ENCODE assay signal across 1 mouse cellular context in the genomic region with DNA sequence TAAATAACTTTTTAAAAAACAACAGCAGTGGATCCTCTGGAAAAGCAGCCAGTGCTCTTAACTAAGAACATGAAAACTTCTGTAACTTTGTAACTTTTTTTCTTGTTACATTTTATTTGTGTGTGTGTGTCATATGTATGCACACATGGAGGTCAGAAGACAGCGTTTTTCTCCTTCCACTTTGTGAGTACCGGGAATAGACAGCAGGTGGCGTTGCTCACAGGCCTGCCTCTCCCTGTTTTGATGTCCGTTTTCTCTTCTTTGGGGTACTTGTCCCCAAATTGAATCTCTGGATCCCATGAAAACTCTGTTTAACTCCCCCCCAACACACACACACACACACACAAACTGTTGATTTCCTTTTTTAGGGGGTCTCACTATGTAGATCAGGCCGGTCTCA.
A peak's percentile ranks its signal among the peaks of the same experiment; 100 is the strongest.
TF ChIP-seq lines count a peak whose summit lies in the region.

No protein-coding gene starts in this region.

TF ChIP-seq in MEL, 35 proteins besides CTCF, POLR2A, EP300 and RAD21 (continued from another document):
- peak; percentile 39; the same call in 1 of the 2 replicates for TF ChIP-seq ZNF384 (IDR thresholded peaks at IDR 0.05; ENCODE audit: low read depth, low read length)
- TF ChIP-seq USF1 (IDR thresholded peaks at IDR 0.05; ENCODE audit: low read depth, low read length) = no peak
- TF ChIP-seq TCF12 (IDR thresholded peaks at IDR 0.05; ENCODE audit: low read depth, low read length) = no peak
- TF ChIP-seq MXI1 (IDR thresholded peaks at IDR 0.05; ENCODE audit: low read depth, low read length) = peak; percentile 49; the same call in 1 of the 2 replicates
- TF ChIP-seq MAX (IDR thresholded peaks at IDR 0.05; ENCODE audit: low read length) = no peak
- no peak for TF ChIP-seq NRF1 (IDR thresholded peaks at IDR 0.05; ENCODE audit: insufficient read depth, low read depth, low read length, poor library complexity, severe bottlenecking)
- peak; percentile 60 for TF ChIP-seq SMC3 (IDR thresholded peaks at IDR 0.05; ENCODE audit: low read depth, low read length)
- TF ChIP-seq MYB (IDR thresholded peaks at IDR 0.05; ENCODE audit: low read depth, low read length) = no peak
- no peak for TF ChIP-seq TBP (IDR thresholded peaks at IDR 0.05; ENCODE audit: low read depth, low read length)
- TF ChIP-seq POLR2AphosphoS5 (IDR thresholded peaks at IDR 0.05; ENCODE audit: borderline replicate concordance, low read depth, low read length) = no peak
- TF ChIP-seq RCOR1 (IDR thresholded peaks at IDR 0.05; ENCODE audit: low read depth, low read length) = no peak
- no peak for TF ChIP-seq GABPA (IDR thresholded peaks at IDR 0.05; ENCODE audit: low read depth, low read length)
- no peak for TF ChIP-seq CHD1 (IDR thresholded peaks at IDR 0.05; ENCODE audit: low read depth, low read length)
- TF ChIP-seq TAL1 (IDR thresholded peaks at IDR 0.05; ENCODE audit: low read length) = no peak
- no peak for TF ChIP-seq MAFK (IDR thresholded peaks at IDR 0.05; ENCODE audit: borderline replicate concordance, low read depth, low read length)
- no peak for TF ChIP-seq JUND (IDR thresholded peaks at IDR 0.05; ENCODE audit: low read depth, low read length)
- 0 out of 2 replicates have a peak, but pooled peaks have one; percentile 39 for TF ChIP-seq HCFC1 (IDR thresholded peaks at IDR 0.05; ENCODE audit: low read depth, low read length)
- TF ChIP-seq NELFE (IDR thresholded peaks at IDR 0.05; ENCODE audit: low read depth, low read length) = peak; percentile 21; the same call in 1 of the 2 replicates
- TF ChIP-seq ETS1 (IDR thresholded peaks at IDR 0.05; ENCODE audit: low read depth, low read length) = no peak
